Mouse (Mus musculus) cerebellum, adult 9-11 months (tissue): Measurements from ENCODE around the gene Anks1.
"Not testable (repeated sequence)": the region's sequence is repeated elsewhere in the genome, so short reads cannot be mapped to it uniquely, and the experiment has no call there.

Experiments used
- DNase-seq: peaks from one replicate; pipeline ENCODE4 v3.0.0; 2022

The Anks1 gene

DNA sequence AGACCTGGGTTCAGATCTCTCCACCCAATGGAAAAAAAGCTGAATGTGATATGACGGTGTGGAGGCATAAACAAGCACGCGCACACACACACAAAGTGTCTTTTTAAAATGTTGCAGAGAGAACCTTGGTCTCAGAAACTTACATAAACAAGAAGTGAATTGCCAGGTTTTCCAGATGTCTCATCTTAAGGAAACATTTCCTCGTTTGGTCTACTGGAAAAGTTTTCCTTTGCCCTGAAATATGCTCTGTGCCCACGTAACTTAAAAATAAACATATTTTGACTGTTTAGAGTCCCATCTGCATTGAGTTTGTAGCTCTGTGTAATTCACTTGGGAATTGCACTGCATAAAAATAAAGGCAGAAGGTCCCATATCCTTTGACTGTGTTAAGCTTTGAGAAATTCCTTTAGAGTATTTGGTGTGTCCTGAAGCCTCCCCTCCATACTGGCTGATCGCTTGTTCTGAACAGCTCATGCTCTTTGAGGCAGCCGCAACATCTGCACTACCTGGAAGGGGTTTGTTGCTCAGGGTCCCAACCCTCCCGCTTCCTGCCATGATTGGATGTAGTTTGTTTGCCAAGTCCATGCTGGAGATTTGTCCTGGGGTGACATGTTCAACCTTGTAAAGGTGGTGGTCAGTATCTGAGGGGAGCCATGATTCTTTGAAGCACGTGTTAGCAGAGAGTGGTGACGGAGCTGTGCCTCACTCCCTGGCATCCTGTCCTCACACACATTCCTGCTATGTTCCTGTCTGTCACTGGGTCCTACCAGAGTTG, 25.2 kb downstream of the Anks1 start:
- DNase-seq, result no peak

DNA sequence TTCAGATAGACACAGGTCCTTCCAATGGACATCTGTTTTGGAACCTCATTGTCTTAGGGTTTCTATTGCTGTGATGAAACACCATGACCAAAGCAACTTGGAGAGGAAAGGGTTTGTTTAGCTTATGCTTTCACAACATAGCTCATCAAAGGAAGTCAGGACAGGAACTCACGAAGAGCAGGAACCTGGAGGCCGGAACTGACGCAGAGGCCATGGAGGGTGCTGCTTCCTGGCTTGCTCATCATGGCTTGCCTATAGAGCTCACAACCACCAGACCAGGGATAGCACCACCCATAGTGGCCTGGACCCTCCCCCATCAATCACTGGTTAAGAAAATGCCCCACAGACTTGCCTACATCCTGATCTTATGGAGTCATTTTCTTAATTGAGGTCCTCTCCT, 26.0 kb downstream of the Anks1 start:
- DNase-seq, result no peak

DNA sequence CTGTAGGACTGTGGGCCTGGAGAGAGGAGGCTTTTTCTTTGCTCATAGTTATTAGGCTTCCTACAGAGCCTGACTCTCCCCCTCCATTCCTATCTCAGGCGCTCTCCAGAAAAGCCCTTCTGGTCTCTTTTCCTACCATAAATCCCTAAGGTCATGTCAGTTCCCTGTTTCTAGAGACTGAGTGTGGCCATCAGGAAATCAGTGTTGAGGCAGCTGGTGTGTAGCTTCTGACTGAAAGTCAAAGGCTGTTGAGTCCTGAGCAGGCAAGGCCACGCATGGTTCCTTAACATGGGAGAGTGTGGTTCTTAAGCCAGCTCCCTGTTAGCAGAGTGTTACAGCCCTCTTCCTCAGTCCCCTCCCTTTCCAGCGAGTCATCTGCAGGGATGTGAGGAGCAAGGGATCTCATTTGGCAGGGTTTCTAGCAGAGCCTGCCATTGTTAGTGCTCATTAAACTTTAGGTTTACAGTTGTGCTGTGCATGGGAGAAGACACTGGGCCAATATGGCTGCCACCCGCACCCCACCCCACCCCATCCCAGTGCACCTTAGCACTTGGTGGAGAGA, 28.0 kb downstream of the Anks1 start:
- DNase-seq, result no peak

DNA sequence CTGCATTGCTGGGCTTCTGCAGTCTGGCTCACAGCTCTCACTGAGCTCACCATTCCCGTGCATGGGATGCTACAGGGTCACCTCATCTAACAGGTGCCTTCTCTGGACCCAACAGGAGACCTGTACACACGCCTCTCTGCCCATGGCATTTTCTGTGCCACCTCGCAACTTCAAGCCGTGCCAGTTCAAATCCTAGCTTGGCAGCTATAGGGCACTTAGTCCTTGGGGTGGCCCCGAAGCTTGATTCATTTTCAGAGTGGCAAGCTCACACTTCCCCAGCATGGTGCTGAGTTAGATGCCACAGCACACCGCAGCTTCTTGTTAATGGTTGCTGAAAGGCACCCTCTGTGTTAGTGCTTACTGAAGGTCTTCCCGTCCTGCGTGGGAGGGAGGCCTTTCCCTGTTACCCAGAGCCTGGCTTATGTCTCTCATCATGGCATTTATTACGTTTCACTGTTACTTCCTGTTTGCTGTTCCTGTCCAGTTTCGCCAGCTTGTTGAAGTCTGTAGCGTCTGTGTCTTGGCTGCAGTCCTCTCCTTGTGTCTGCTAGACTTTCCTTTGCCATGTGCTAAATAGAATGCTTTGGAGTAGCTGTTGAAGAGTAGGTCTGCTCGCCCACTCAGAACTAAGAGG, 29.1 kb downstream of the Anks1 start:
- DNase-seq, result no peak

DNA sequence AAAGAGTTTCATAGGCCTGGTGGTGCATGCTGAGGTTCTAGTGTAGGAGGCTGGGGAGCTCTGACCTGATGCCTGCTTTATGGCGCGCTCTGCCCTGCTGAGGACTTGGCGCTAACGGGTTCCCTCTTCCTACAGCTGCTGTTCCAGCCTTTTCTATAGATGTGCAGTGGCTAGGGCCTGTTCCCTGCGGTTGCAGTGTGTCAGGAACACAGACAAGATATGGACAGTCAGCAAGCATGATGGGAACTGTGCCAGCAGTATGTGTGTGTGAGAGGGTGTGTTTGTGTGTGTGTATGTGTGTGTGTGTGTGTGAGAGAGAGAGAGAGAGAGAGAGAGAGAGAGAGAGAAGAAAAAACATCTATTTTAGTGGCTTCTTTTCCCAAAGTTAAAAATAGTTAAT, 29.9 kb downstream of the Anks1 start:
- DNase-seq, result no peak

DNA sequence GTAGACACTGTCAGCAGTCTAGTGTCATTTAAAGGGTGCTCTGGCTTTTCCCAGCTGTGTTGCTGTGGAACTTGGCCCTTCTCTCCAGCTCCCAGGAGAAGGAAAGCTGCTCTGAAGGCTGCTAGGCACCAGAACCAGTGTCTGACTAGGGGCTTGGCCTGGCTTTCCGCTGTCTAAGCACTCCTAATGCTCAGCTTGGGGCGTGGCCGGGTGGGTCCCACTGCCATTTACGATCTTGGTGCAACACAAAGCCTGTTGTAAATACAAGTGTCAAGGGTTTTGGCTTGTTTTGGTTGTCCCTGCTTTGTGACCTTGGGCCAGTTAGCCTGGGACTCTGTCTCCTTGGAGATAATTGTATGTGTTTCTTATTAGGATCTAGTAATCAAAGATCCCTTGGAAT, 31.2 kb downstream of the Anks1 start:
- DNase-seq, result no peak

DNA sequence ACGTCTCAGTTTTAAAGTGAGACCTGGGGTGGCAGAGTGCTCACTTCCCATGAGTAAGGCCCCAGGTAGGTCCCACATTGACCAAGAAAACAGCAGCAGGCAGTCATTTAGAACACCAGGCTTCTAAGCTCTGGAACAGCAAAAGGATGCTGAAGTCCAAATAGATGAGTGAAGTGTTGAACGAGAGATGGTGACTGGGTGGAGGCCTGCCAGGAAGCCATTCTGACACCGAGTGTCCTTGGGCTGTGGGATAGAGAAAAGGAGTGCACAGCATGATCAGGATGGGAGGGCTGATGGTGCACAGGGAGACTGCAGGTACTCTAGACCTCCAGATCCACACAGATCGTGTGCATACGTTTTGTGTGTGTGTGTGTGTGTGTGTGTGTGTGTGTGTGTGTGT, 32.1 kb downstream of the Anks1 start:
- DNase-seq, result no peak

DNA sequence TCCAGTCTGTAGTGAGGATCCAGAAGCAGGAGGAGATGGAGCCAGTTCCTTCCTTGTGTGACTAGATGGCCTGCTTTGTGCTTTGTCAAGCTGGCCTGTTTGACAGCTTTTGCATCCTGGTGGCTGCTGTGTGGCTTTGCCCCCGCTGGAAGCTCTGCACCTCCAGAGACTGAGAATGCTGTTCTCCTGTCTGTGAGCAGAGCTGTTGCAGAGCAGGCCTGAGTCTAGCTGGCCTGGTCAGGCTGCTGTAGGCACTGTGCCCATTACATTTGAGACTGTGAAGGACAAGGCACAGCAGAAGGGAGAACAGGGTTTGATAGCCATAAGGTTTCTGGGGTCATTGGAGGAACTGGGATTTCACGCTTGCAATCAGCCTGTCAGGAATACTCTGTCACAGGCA, 32.6 kb downstream of the Anks1 start:
- DNase-seq, result peak; percentile 60

DNA sequence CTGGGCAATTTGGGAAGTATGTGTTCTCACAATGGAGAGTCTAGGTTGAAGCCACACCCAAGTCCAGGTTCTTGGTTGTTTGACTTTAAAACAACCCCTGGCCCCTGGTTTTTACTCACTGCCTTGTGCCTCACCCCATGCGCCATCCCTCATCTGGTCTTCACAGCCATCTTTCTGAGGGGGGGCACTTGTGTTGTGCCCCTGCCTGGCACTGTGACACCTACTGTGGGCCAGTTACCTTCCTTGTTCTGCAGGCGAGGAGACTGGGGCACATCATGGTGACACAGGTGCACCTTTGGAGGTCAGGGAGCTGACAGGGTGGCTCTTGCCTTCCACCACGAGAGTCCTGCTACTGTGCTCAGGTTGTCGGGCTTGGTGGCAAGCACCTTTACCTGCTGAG, 33.0 kb downstream of the Anks1 start:
- DNase-seq, result no peak

DNA sequence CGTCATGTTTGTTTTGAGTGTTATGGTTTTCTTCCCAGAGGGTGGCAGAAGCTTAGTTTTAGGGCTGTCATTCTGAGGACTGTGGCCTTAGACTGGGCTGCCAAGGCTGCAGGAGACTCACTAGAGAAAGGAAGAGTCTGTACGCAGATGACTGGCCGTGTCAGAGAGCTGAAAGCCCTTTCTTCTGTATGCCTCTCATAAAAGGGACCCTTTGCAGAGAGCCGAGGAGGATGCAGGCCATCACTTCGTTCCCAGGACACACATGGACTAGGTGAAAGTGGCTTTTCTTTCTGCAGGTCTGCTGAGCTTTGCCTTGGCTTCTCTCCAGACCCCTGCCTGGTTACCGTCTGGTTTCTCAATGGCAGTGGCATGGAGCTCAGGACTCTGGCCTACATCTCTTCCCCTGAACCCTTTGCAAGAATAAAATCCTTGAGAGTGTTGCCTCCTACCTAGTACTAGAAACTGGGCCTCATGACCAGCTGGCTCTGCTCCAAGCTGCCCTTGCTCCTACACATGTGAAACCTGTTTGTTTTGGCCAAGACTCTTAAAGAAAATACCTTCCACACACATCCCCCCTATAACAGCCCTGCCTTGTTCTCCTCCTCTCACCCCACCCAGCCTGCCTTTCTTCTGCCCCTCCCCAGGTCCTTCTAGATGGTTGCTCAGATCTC, 36.6 kb downstream of the Anks1 start:
- DNase-seq, result peak; percentile 96

DNA sequence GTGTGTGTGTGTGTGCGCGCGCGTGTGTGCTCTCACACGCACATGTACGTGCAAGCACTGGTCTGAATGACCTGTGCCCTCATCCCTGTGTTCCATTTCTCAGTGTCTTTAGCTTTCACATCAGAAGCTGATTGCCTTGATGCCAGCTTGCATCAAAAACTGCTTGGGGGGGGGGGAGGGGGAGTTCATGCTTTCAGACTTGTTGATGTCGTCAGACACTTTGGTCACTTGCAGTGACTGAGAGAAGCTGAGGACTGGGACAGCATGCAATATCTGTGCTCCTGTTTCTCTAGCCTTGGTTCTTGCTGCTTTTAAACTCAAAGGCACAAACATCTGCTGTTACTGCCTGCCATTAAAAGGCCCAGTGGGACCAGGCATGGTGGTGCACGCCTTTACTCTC, 37.3 kb downstream of the Anks1 start:
- no peak for DNase-seq

DNA sequence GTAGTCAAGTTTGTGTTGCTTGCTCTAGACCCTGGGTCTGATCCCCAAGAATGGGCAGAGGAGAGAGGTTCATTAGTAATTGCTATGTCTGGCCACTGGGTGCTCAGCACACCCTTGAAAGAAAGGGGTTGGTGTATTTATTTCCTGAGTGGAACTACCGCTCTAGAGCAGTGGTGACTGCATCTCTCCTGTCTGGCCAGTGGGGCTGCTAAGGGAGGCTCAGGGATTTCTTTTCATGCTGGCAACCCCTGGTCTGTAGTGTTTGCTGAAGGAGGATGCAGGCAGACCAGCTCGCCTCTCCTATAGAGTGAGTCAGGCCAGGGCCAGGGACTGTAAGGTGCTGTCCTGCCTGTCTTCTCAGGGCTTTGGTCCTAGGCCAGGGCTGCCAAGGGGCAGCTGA, 38.0 kb downstream of the Anks1 start:
- DNase-seq, result no peak

DNA sequence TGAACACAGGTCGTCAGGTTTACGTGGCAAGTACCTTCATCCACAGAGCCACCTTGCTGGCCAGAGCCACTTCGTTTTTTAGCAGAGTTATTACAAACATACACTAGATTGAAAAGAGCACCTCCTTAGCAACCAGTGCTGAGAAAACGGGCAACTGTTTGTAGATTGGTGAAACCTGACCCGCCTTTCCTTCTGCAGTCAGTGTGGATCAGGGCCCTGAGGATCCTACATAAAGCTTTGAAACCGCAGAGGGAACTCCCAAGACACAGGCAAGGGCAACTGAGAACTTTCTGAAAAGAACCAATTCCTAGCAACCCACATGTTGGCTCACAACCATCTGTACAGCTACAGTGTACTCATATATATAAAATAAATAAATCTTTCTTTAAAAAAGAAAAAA, 44.0 kb downstream of the Anks1 start:
- no peak for DNase-seq

DNA sequence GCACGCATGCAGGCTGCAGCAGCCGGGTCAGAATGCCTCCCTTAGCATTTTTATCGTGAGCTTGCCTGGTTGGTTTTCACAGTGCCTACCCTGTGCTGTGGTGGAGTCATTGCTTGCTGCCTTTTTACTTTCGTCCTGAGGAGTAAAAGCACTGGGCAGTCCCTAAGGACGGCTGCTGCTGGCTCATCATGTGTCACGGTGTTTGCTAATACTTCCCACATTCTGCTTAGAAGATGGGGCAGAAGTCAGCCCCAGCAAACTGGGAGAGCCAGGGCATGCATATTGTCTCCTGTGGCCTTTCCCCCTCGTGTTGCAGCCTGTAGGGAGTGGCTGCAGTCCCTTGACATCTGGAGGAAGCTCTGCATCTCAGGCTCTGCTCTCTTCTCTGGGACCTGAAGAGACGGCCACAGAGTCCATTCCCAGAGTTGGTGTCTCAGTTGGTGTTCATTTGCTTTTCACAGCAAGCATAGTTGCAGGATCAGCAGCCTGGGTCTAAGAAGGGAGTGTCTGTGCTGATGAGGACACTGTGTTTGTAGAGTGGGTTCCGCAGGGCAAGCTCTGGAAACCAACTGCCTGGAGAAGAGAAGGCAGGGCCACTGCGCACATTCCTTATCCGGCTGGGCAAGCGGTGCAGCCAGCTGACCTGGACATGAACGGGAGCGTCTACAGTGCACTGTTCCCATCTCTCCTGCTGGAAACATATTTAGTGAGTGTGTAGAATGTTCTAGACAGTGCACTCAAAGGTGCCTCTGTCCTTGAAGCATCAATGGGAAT, 45.7 kb downstream of the Anks1 start:
- no peak for DNase-seq

DNA sequence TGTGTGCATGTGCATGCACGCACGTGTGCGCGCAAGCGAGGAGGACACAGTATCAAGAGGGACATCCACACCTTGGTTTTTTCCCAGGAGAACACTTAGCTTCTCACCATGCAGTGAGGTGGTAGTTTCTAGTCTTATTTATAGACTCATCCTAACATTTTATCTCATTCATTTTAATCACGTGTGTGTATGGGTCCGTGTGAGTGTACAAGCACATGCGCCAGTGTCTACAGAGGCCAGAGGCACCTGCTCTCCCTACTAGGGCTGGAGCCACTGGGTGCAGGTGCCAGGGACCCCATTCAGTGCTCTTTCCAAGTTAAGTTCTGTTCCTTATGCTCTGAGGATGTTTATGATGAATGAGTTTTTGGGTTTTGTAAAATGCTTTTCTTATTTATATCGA, 48.5 kb downstream of the Anks1 start:
- no peak for DNase-seq

DNA sequence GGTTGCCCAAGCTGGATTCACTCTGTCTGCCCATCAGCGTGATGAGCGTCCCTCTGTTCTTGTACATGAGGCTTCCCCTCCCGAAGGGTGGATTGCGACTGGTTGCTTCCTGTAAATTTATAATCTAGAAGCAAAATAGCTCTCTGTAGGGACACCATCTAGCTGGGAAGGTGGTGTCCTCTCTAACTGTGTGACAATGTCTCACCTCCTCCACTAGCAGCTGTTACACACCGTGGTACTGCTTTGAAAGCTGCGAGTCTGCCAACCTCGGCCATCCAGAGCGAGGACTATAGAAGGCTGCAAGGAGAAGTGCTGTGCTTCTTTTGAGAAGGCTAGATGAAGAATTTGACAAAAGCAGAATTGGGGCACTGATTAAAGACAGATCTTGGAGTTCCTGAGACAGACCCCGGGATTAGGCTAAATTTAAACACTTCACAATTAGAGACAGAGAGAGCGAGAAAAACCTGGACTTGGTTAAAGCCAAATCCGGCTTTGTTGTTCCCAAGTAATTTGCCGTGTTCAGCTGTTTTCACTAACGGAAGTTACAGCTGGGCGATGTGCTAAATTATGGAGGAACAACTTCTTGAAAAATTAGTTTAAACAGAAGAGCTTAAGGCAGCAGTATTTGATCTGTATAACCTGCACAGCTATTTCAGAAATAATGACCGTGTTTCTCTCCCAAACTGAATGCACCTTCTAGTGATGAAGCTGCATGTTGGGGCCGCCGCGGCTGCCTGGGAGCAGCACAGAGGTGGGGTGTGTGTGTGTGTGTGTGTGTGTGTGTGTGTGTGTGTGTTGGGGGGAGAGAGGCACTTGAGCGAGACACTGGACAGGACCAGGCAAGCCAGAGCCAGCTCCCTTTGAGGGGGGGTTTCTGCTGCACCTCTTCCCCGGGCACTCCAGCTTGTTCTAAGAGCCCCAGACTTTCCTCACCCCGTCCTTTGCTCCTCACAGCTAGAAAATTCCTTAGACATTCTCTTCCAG, 51.3 kb downstream of the Anks1 start:
- peak; percentile 44 for DNase-seq

DNA sequence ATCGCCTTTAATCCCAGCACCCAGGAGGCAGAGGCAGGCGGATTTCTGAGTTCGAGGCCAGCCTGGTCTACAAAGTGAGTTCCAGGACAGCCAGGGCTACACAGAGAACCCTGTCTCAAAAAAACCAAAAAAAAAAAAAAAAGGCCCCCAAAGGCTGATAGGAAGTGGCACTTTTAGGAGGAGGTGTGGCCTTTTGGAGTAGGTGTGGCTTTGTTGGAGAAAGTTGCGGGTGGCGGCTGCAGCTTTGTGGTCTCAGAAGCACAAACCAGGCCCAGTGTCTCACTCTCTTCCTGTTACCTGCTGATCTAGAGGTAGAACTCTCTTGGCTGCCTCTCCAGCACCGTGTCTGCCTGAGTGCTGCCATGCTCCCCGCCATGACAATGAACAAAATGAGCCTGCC, 54.0 kb downstream of the Anks1 start:
- DNase-seq, result not testable (repeated sequence)

DNA sequence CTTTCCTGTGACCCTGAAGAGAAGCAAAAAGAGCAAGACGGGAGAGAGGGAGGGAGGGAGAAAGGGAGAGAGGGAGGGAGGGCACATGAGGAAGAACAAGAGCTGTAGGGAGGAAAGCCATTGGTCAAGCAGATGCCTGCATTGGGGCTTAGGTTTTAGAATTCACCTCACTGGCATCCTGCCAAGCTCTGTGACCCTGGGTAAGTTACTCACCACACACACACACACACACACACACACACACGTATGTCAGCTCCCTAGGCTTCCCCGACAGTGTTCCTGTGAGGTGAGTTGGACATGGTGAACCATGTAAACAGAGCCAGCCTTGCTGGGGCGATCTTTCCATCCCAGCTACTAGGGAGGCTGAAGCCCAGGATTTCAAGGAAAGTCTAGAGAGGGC, 55.5 kb downstream of the Anks1 start:
- DNase-seq, result no peak

DNA sequence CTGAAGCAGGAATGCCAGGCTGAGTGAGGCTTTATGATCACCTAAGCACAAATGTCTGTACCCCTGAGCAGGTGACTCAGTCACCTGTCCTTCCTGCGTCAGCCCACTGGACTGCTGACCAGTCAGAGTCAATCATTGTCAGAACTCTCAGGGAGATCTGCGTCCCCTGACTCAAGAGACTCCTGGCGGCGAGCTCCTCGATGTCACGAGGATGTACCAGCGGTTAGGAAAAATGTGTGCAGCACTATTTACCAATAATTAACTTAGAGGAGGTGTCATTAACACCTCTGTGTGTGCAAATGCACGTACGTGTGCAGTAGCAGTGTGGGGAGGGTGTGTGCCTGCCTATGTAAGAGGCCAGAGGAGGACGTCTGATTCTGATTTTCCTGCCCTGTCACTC, 56.2 kb downstream of the Anks1 start:
- DNase-seq, result no peak

DNA sequence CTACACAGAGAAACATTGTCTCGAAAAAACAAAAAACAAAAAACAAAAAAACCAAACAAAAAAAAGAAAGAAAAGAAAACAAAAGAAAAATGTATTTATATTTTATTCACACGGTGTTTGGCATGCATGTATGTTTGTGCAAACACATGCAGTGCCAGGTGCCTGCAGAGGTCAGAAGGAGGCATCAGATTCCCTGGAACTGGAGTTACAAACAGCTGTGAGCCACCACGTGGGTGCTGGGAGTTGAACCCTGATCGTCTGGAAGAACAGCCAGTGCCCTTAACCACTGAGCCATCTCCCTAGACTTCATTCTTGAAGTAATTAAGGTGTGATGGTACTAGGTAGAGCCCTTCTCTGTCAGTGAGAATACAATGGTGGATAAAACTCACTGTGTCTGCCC, 57.0 kb downstream of the Anks1 start:
- DNase-seq, result no peak

DNA sequence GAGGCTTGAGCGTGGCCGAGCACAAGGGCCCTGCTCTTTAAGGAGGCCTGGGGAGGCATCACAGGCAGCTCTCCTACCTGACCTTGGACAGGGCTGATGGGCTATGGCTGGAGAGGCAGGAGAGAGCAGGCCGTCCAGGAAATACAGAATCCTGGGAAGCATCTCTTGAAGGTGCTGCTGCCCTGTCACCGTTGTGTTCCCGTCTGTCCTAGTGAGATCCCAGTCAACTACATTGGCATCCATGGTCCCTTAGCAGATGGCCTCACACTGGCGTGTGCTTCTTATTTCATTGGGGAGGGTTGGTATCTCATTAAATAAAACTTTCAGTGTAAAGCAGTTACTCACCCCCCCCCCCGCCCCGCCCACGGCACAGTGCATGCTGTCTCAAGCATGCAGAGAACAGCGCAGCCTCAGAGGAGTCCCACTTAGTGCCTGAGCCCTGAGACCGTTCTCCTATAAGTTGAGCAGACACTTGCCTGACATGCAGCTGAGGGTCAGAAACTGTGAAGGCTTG, 57.5 kb downstream of the Anks1 start:
- no peak for DNase-seq

DNA sequence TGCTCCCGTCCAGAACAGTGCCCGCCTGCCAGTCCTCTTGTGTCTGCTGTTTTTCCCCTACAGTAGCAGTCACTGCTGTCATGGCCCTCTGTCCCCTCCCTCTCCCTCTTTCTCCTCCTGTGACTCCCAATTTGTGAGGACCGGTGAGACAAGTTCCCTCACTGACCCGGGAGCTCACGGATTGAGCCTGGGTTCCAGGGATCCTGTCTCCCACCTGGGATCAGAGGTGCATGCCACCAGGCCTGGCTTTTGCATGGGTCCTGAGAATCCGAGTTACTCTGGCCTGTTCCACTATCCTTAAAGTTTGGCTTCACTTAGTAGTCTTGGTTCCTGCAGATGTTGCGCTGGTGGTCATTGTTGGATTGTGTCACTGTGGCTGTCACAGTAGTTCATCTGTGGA, 58.4 kb downstream of the Anks1 start:
- no peak for DNase-seq
